Mouse (Mus musculus) granulocyte monocyte progenitor cell, adult 5-6 weeks (primary cell): ENCODE results near the gene Aldoc. TPM values are rescaled to one million over a fixed set of nuclear protein-coding genes. Genes with fewer than 3 reads are reported as not detected.
"Not testable (repeated sequence)": the region's sequence is repeated elsewhere in the genome, so short reads cannot be mapped to it uniquely, and the experiment has no call there.

Experiments
- ATAC-seq: replicated peaks from 2 replicates; pipeline ENCODE4 v1.8.0; 2016; ENCODE audit warnings: mild to moderate bottlenecking, moderate TSS enrichment, inconsistent platforms; ENCODE audit not compliant: poor library complexity, severe bottlenecking
- total RNA-seq, 2 experiments: library from RNA; stranded (forward) in 1 of 2; stranded (reverse) in 1 of 2; fragments of 200-712, 200-1000 nt in 1 of 2; fragments of >200 nt in 1 of 2; fragmentation: Nextera tagmentation in 1 of 2; gene quantifications; 2 replicates each; pipeline ENCODE4 v1.2.3; 2014 to 2017

The Aldoc gene
- total RNA-seq (2014; fragmentation: Nextera tagmentation) (0.69 and 2.8 TPM in 2 replicates), total RNA-seq (2017) (0.15 TPM in 1 of 2 replicates, not detected in the other)

- ATAC-seq: peak; percentile 97
Measured at GRCm38 (mm10) chr11:78322860-78323259, at the start of gene Aldoc. TSS of gene Aldoc (plus strand) at chr11:78322968.

- no peak for ATAC-seq
Measured at GRCm38 (mm10) chr11:78275596-78275995, 47.2 kb upstream of the Aldoc start.

GRCm38 (mm10) chr11:78276169-78276568, 46.6 kb upstream of the Aldoc start:
- ATAC-seq: not testable (repeated sequence)

- ATAC-seq: no peak
Measured at GRCm38 (mm10) chr11:78278853-78279252, 43.9 kb upstream of the Aldoc start.

- no peak for ATAC-seq
Measured at GRCm38 (mm10) chr11:78279586-78279985, 43.2 kb upstream of the Aldoc start.

- no peak for ATAC-seq
Measured at GRCm38 (mm10) chr11:78289146-78289763, 33.5 kb upstream of the Aldoc start.

- no peak for ATAC-seq
Measured at GRCm38 (mm10) chr11:78290654-78291053, 32.1 kb upstream of the Aldoc start, which contains the start of gene BC030499. TSS of gene BC030499 (plus strand) at chr11:78290841.

GRCm38 (mm10) chr11:78294585-78294984, 28.2 kb upstream of the Aldoc start:
- no peak for ATAC-seq

GRCm38 (mm10) chr11:78300917-78301316, 21.9 kb upstream of the Aldoc start:
- ATAC-seq: peak; percentile 22; the same call in 1 of the 2 replicates

- ATAC-seq: peak; percentile 100
Measured at GRCm38 (mm10) chr11:78301357-78302084, 21.2 kb upstream of the Aldoc start, which contains the start of gene Spag5. TSS of gene Spag5 (plus strand) at chr11:78301529.

GRCm38 (mm10) chr11:78305272-78305671, 17.5 kb upstream of the Aldoc start:
- no peak for ATAC-seq

GRCm38 (mm10) chr11:78310861-78311511, 11.8 kb upstream of the Aldoc start:
- ATAC-seq: no peak

GRCm38 (mm10) chr11:78313662-78314061, 9.1 kb upstream of the Aldoc start:
- ATAC-seq: no peak

- no peak for ATAC-seq
Measured at GRCm38 (mm10) chr11:78318411-78318810, 4.4 kb upstream of the Aldoc start.

- ATAC-seq: no peak
Measured at GRCm38 (mm10) chr11:78322076-78322831, 514 bp upstream of the Aldoc start.

GRCm38 (mm10) chr11:78324000-78324785, 1.4 kb downstream of the Aldoc start:
- no peak for ATAC-seq

- no peak for ATAC-seq
Measured at GRCm38 (mm10) chr11:78324965-78325364, 2.2 kb downstream of the Aldoc start.

- no peak for ATAC-seq
Measured at GRCm38 (mm10) chr11:78327215-78327614, 4.4 kb downstream of the Aldoc start.

- ATAC-seq: peak; percentile 98
Measured at GRCm38 (mm10) chr11:78327634-78328511, 5.1 kb downstream of the Aldoc start, which contains the start of gene Pigs. TSS of gene Pigs (plus strand) at chr11:78328415.
